Mouse (Mus musculus) myocyte (in vitro differentiated cells): ENCODE results near the gene Pcp4l1.

Source experiments
- POLR2AphosphoS2 ChIP-seq: IDR thresholded peaks from one replicate; pipeline ENCODE4 v1.6.1; 2011; ENCODE audit warnings: low read depth, control low read depth; ENCODE audit not compliant: insufficient read length
- USF1 ChIP-seq: IDR thresholded peaks from one replicate; pipeline ENCODE4 v1.6.1; 2011; ENCODE audit warnings: low read depth, mild to moderate bottlenecking, control low read depth, moderate library complexity

- TF ChIP-seq USF1 (no peak), POLR2AphosphoS2 (no peak)
Measured at GRCm38 (mm10) chr1:171237438-171237837, 41.4 kb upstream of the Pcp4l1 start.
